Mouse (Mus musculus) bone marrow, adult 2 months (tissue): ENCODE data around the gene Bag6.

Experiments
- CTCF ChIP-seq: fragments of 200-500 bp; IDR thresholded peaks from 2 replicates; pipeline ENCODE4 v1.5.1; 2011; ENCODE audit warnings: low read length, control low read depth; ENCODE audit not compliant: control insufficient read depth, insufficient read depth
- POLR2A ChIP-seq: fragments of 200-500 bp; IDR thresholded peaks from 2 replicates; pipeline ENCODE4 v1.6.1; 2011; ENCODE audit warnings: low read depth, mild to moderate bottlenecking, control low read depth, low read length, borderline replicate concordance; ENCODE audit not compliant: control insufficient read depth

- TF ChIP-seq POLR2A (no peak), CTCF (no peak)
These were observed 24.7 kb downstream of the Bag6 start for GRCm38 (mm10) chr17:35159638-35160037.
